Mouse (Mus musculus) G1E (cell line): ENCODE data around the gene Mapk3.

Experiments used
- CTCF ChIP-seq: IDR thresholded peaks from 2 replicates; pipeline ENCODE4 v1.5.1; 2012; ENCODE audit warnings: low read depth, low read length, inconsistent platforms, mixed read lengths
- GATA1 ChIP-seq: IDR thresholded peaks from 2 replicates; pipeline ENCODE4 v1.6.1; 2012; ENCODE audit warnings: borderline replicate concordance, low read length, inconsistent platforms, mixed read lengths
- GATA2 ChIP-seq: IDR thresholded peaks from 2 replicates; pipeline ENCODE4 v1.6.1; 2012; ENCODE audit warnings: low read depth, low read length, inconsistent platforms, borderline replicate concordance
- POLR2AphosphoS5 ChIP-seq: IDR thresholded peaks from 2 replicates; pipeline ENCODE4 v1.6.1; 2012; ENCODE audit warnings: low read depth, low read length, inconsistent platforms; ENCODE audit not compliant: insufficient replicate concordance
- TAL1 ChIP-seq: conservative IDR thresholded peaks from 2 replicates; pipeline ENCODE4 v1.6.1; 2012; ENCODE audit warnings: low read depth, low read length, inconsistent platforms, mixed read lengths

- TF ChIP-seq POLR2AphosphoS5 = no peak
- no peak for TF ChIP-seq TAL1
- no peak for TF ChIP-seq CTCF
- TF ChIP-seq GATA1 = no peak
- no peak for TF ChIP-seq GATA2
Measured at GRCm38 (mm10) chr7:126767001-126767400, 7.6 kb downstream of the Mapk3 start.
